Mouse (Mus musculus): ENCODE results near the gene CN725425.

Gene CN725425

GRCm38 (mm10) chr15:91206518-91206917, 7.2 kb downstream of the CN725425 start:
- no peak for DNase-seq (ENCODE audit: low read depth)

- no peak for DNase-seq (ENCODE audit: low read depth)
Observed at GRCm38 (mm10) chr15:91237294-91237693, 38.0 kb downstream of the CN725425 start.

- DNase-seq (ENCODE audit: low read depth), result no peak
Observed at GRCm38 (mm10) chr15:91240683-91241335, 41.5 kb downstream of the CN725425 start.

GRCm38 (mm10) chr15:91250815-91251214, 51.5 kb downstream of the CN725425 start:
- DNase-seq (ENCODE audit: low read depth), result no peak

GRCm38 (mm10) chr15:91251544-91252408, 52.5 kb downstream of the CN725425 start:
- DNase-seq (ENCODE audit: low read depth), result no peak

GRCm38 (mm10) chr15:91252956-91253355, 53.7 kb downstream of the CN725425 start:
- no peak for DNase-seq (ENCODE audit: low read depth)

GRCm38 (mm10) chr15:91255308-91255707, 56.0 kb downstream of the CN725425 start:
- DNase-seq (ENCODE audit: low read depth), result no peak

GRCm38 (mm10) chr15:91257140-91257539, 57.8 kb downstream of the CN725425 start:
- DNase-seq (ENCODE audit: low read depth), result no peak

- no peak for DNase-seq (ENCODE audit: low read depth)
Observed at GRCm38 (mm10) chr15:91260578-91260977, 61.3 kb downstream of the CN725425 start.

- no peak for DNase-seq (ENCODE audit: low read depth)
Observed at GRCm38 (mm10) chr15:91263926-91264325, 64.6 kb downstream of the CN725425 start.

- no peak for DNase-seq (ENCODE audit: low read depth)
Observed at GRCm38 (mm10) chr15:91268532-91268931, 69.2 kb downstream of the CN725425 start.

- DNase-seq (ENCODE audit: low read depth), result no peak
Observed at GRCm38 (mm10) chr15:91275961-91276360, 76.7 kb downstream of the CN725425 start.

GRCm38 (mm10) chr15:91279571-91279970, 80.3 kb downstream of the CN725425 start:
- DNase-seq (ENCODE audit: low read depth), result no peak

GRCm38 (mm10) chr15:91281521-91281920, 82.2 kb downstream of the CN725425 start:
- no peak for DNase-seq (ENCODE audit: low read depth)

- DNase-seq (ENCODE audit: low read depth), result no peak
Observed at GRCm38 (mm10) chr15:91282822-91283221, 83.5 kb downstream of the CN725425 start.

- no peak for DNase-seq (ENCODE audit: low read depth)
Observed at GRCm38 (mm10) chr15:91283418-91283817, 84.1 kb downstream of the CN725425 start.

- no peak for DNase-seq (ENCODE audit: low read depth)
Observed at GRCm38 (mm10) chr15:91299319-91299835, 100.1 kb downstream of the CN725425 start.

- peak; percentile 43 for DNase-seq (ENCODE audit: low read depth)
Observed at GRCm38 (mm10) chr15:91301366-91301765, 102.1 kb downstream of the CN725425 start.

- DNase-seq (ENCODE audit: low read depth), result peak; percentile 2
Observed at GRCm38 (mm10) chr15:91304296-91304852, 105.1 kb downstream of the CN725425 start.
